Mouse (Mus musculus) central nervous system, embryonic 11.5 days (tissue): ENCODE measurements around the gene Fbxl4. TPM values are rescaled to one million over a fixed set of nuclear protein-coding genes. Genes with fewer than 3 reads are reported as not detected.

ENCODE experiments used
- polyA plus RNA-seq: library from polyadenylated mRNA; depleted of rRNA; stranded (reverse); fragments of >200 nt; gene quantifications from 2 replicates; pipeline ENCODE4 v1.2.3, GENCODE M21; 2012; rRNA removed

The Fbxl4 gene
- 7.9 and 11.3 TPM in 2 replicates for polyA plus RNA-seq

GRCm38 (mm10) chr4:22357266-22357930 lies at the start of gene Fbxl4:
TSS of gene Fbxl4 (plus strand) at chr4:22357543.

Other genes with a start within 250 kb of the Fbxl4 start
- 34.1 and 62.6 TPM in 2 replicates for gene Pou3f2, start 130.8 kb downstream of the Fbxl4 start, polyA plus RNA-seq